Mouse (Mus musculus) erythroid progenitor cell, adult 5-6 weeks (primary cell): ENCODE measurements around the gene Mrpl18. TPM values are rescaled to one million over a fixed set of nuclear protein-coding genes. Genes with fewer than 3 reads are reported as not detected.
"Not testable (repeated sequence)": the region's sequence is repeated elsewhere in the genome, so short reads cannot be mapped to it uniquely, and the experiment has no call there.

Source experiments
- ATAC-seq: replicated peaks from 2 replicates; pipeline ENCODE4 v1.8.0; 2016; ENCODE audit warnings: moderate number of reproducible peaks, mild to moderate bottlenecking, moderate TSS enrichment, inconsistent platforms; ENCODE audit not compliant: poor library complexity, low FRiP score, severe bottlenecking
- total RNA-seq, 2 experiments: library from RNA; stranded (forward) in 1 of 2; stranded (reverse) in 1 of 2; fragments of 150-400 nt in 1 of 2; fragments of 186-747, 209-891 nt in 1 of 2; gene quantifications; 2 replicates each; pipeline versions ENCODE4 v1.2.3 to v1.2.4; 2015 to 2017; ENCODE audit warnings: low replicate concordance in 2 of 2

Gene Mrpl18
- total RNA-seq (2015; ENCODE audit: low replicate concordance) (96.0 and 107 TPM in 2 replicates), total RNA-seq (2017; ENCODE audit: low replicate concordance) (57.0 and 93.7 TPM in 2 replicates)

- ATAC-seq = peak; percentile 98
Observed at GRCm38 (mm10) chr17:12915881-12916583, at the start of gene Mrpl18. Mrpl18 (minus strand) TSS chr17:12916345.

GRCm38 (mm10) chr17:12963476-12963875, 47.3 kb upstream of the Mrpl18 start:
- no peak for ATAC-seq

- peak; percentile 97 for ATAC-seq
Observed at GRCm38 (mm10) chr17:12960331-12960873, 44.3 kb upstream of the Mrpl18 start, which contains the start of gene Acat2. Acat2 (minus strand) TSS chr17:12960747.

- ATAC-seq = not testable (repeated sequence)
Observed at GRCm38 (mm10) chr17:12959377-12959776, 43.2 kb upstream of the Mrpl18 start.

GRCm38 (mm10) chr17:12956664-12957063, 40.5 kb upstream of the Mrpl18 start:
- ATAC-seq = no peak

GRCm38 (mm10) chr17:12949669-12950068, 33.5 kb upstream of the Mrpl18 start:
- ATAC-seq = no peak

- no peak for ATAC-seq
Observed at GRCm38 (mm10) chr17:12942459-12943162, 26.5 kb upstream of the Mrpl18 start.

- ATAC-seq = no peak
Observed at GRCm38 (mm10) chr17:12941543-12942260, 25.6 kb upstream of the Mrpl18 start.

GRCm38 (mm10) chr17:12940151-12940805, 24.1 kb upstream of the Mrpl18 start, which contains the start of gene Acat3:
Acat3 (minus strand) TSS chr17:12940600.
- ATAC-seq = peak; percentile 60; the same call in 1 of the 2 replicates

GRCm38 (mm10) chr17:12939377-12940148, 23.4 kb upstream of the Mrpl18 start:
- ATAC-seq = peak; percentile 60

GRCm38 (mm10) chr17:12938077-12938476, 21.9 kb upstream of the Mrpl18 start:
- no peak for ATAC-seq

GRCm38 (mm10) chr17:12937412-12937970, 21.3 kb upstream of the Mrpl18 start:
- ATAC-seq = no peak

- no peak for ATAC-seq
Observed at GRCm38 (mm10) chr17:12935719-12936118, 19.6 kb upstream of the Mrpl18 start.

- not testable (repeated sequence) for ATAC-seq
Observed at GRCm38 (mm10) chr17:12931576-12931975, 15.4 kb upstream of the Mrpl18 start.

- ATAC-seq = no peak
Observed at GRCm38 (mm10) chr17:12925703-12926180, 9.6 kb upstream of the Mrpl18 start.

- ATAC-seq = no peak
Observed at GRCm38 (mm10) chr17:12925001-12925400, 8.9 kb upstream of the Mrpl18 start.

- no peak for ATAC-seq
Observed at GRCm38 (mm10) chr17:12921073-12921472, 4.9 kb upstream of the Mrpl18 start.
